Mouse (Mus musculus): Measurements from ENCODE around the gene Ednrb.

DNA sequence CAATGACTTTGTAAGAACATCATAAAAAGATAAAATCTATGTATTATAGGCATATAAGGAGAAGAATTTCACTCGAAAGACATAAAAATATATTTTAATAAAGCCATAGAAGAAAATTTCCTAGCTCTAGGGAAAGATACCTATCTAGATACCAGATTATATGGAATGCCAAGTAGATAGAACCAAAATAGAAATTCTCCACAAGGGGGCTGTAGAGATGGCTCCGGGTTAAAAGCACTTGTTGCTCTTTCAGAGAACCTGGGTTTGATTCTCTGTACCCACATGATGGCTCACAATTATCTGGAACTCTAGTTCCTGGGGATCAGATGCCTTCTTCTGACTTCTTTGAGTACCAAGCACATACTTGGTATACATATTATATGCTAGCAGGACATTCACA, 56.7 kb downstream of the Ednrb start:
- no peak for TF ChIP-seq CTCF (IDR thresholded peaks at IDR 0.05; ENCODE audit: control insufficient read depth, insufficient read depth, insufficient read length)
- no peak for TF ChIP-seq USF1 (IDR thresholded peaks at IDR 0.05; ENCODE audit: low read depth)
